Mouse (Mus musculus): ENCODE results near the gene Gm11492. TPM values are rescaled to one million over a fixed set of nuclear protein-coding genes. Genes with fewer than 3 reads are reported as not detected.
A peak's percentile ranks its signal among the peaks of the same experiment; 100 is the strongest.

The Gm11492 gene
- polyA plus RNA-seq (2016; fragmentation: Nextera tagmentation; extraction: Ambion mirVana), result not detected in 2 replicates

DNA sequence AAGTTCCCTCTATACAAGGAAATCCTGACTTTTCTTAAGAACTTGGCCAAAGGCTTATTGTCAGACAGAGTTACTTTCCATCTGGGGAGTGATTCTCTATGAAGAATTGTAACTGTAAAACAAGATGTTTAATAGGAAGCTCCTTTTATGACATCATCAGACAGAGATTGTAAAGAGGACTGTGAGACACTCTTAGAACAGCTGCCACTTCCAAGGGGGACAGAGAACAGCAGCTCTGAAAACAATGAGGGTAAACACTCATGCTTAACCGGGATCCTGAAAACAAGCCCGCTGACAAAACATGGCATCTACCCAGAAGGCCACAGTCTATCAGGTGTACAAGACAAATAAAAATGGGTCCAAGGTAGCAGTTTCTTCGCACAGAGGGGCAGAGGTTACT, at the start of gene Gm11492:
Gene Gm11492, plus strand, starts transcription at position 153 of the 400 bp plus-strand sequence.
- ATAC-seq (ENCODE audit: insufficient number of reproducible peaks, insufficient read depth, low FRiP score, low TSS enrichment, low read depth), result no peak
- no peaks in the 10 kb centered on the region for H3K36me3 ChIP-seq
- no peak within 1 kb of the TSS for H3K4me3 ChIP-seq (replicated peaks)
- H3K27ac ChIP-seq, result no peak within 1 kb of the TSS
- H3K4me1 ChIP-seq (replicated peaks), result no peaks in the 10 kb centered on the region
- WGBS, result 85% methylated on average over 3 of the region's 3 CpGs
- H3K27me3 ChIP-seq, result no peaks in the 10 kb centered on the region
- H3K9ac ChIP-seq (replicated peaks), result no peak within 1 kb of the TSS
- no peaks in the 10 kb centered on the region for H3K9me3 ChIP-seq
- no peak within 1 kb of the TSS for H3K4me2 ChIP-seq

DNA sequence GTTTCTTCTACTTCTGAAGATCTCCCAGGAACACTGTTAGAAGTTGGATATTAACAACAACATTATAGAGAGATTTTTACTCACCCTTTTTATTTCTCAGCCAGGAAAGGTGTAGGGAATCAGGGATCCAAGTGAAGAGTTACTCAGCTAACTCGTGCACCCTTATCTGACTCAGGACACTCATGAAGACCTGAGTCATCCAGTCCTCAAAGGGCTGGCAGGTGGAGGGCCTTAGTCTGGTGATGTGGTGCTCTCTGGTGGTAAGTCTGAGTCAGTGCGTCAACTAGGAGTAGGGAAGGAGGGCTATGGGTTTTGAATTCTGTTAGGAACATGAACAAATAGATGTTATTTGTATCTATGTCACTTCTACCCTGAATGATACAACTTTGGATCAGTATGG, 47.2 kb upstream of the Gm11492 start:
- Histone ChIP-seq H3K9me3 (no peaks in the 10 kb centered on the region), H3K27me3 (no peaks in the 10 kb centered on the region), H3K27ac (no peak overlapping the region), H3K9ac (replicated peaks) (no peak overlapping the region), H3K36me3 (no peaks in the 10 kb centered on the region), H3K4me1 (replicated peaks) (0 out of 2 replicates have a peak, but pooled peaks cover 4% of the 10 kb centered on the region), H3K4me2 (no peak overlapping the region), H3K4me3 (replicated peaks) (no peak overlapping the region)
- ATAC-seq (ENCODE audit: insufficient number of reproducible peaks, insufficient read depth, low FRiP score, low TSS enrichment, low read depth), result no peak
- WGBS, result 5% methylated on average over 2 of the region's 2 CpGs

DNA sequence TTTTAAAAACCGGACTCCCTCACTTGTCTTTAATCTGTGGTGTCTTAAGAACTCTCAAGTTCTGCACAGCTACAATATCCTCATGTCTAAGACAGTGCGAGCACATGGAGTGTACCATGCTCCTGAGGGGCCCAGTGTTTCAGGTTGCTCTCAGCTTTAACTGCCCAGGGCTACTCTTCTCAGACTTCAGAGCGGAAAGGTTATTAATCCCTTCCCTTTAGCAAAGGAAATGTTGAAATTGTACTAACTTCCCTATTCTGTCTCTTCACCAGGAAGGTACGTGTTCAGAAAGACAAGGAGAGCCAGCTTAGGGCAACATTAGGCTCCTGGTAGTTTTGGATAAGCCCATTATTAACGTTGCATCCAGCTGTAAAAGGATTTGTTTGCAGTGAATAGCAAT, 43.0 kb upstream of the Gm11492 start:
- H3K4me1 ChIP-seq (replicated peaks), result 0 out of 2 replicates have a peak, but pooled peaks cover 10% of the 10 kb centered on the region
- no peak overlapping the region for H3K4me2 ChIP-seq
- 71% methylated on average over 5 of the region's 5 CpGs for WGBS
- no peaks in the 10 kb centered on the region for H3K9me3 ChIP-seq
- no peak for ATAC-seq (ENCODE audit: insufficient number of reproducible peaks, insufficient read depth, low FRiP score, low TSS enrichment, low read depth)
- H3K36me3 ChIP-seq, result no peaks in the 10 kb centered on the region
- H3K4me3 ChIP-seq (replicated peaks), result no peak overlapping the region
- no peak overlapping the region for H3K9ac ChIP-seq (replicated peaks)
- no peaks in the 10 kb centered on the region for H3K27me3 ChIP-seq
- H3K27ac ChIP-seq, result no peak overlapping the region

DNA sequence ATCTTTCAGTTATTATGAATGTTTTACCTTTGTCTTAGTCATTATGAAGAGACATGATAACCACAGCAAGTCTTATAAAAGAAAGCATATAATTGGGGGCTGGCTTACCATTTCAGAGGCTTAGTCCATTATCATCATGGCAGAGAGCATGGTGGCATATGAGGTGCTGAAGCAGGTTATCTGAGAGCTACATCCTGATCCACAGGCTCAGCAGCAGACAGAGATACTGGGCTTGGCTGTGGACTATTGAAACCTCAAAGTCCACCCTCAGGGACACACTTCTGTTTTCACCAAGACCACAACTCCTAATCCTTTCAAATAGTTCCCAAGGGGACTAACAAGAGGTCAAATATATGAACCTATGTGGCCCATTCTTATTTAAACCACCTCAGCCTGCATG, 42.5 kb upstream of the Gm11492 start:
- no peak overlapping the region for H3K4me3 ChIP-seq (replicated peaks)
- H3K9me3 ChIP-seq, result no peaks in the 10 kb centered on the region

DNA sequence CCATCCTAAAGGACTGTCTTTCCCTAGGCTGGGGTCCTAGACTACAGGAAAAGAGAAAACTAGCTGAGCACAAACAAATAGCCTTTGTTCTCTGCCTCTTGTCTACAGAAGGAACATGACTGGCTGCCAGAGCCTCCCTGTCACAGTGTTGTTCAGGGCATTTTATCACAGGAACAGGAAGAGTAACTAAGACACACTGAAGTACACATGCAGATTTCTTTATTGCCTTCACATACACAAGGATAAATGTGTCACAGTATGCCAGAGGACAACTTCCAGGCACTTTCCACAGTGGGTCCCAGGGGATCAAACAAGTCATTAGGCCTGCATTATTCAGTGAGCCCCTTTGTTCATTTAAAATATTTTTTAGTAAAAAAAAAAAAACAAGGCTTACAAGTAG, 41.7 kb upstream of the Gm11492 start:
- ATAC-seq (ENCODE audit: insufficient number of reproducible peaks, insufficient read depth, low FRiP score, low TSS enrichment, low read depth), result no peak
- Histone ChIP-seq H3K27ac (no peak overlapping the region; the same call in 1 of the 2 replicates), H3K4me1 (replicated peaks) (0 out of 2 replicates have a peak, but pooled peaks cover 10% of the 10 kb centered on the region), H3K27me3 (no peaks in the 10 kb centered on the region), H3K4me2 (no peak overlapping the region), H3K4me3 (replicated peaks) (no peak overlapping the region), H3K9me3 (no peaks in the 10 kb centered on the region), H3K9ac (replicated peaks) (no peak overlapping the region), H3K36me3 (no peaks in the 10 kb centered on the region)

More for the DNA sequence above, 42.5 kb upstream of the Gm11492 start:
- H3K4me1 ChIP-seq (replicated peaks), result 0 out of 2 replicates have a peak, but pooled peaks cover 10% of the 10 kb centered on the region
- H3K36me3 ChIP-seq, result no peaks in the 10 kb centered on the region
- H3K9ac ChIP-seq (replicated peaks), result no peak overlapping the region
- H3K27me3 ChIP-seq, result no peaks in the 10 kb centered on the region
- H3K27ac ChIP-seq, result no peak overlapping the region
- no peak overlapping the region for H3K4me2 ChIP-seq
- ATAC-seq (ENCODE audit: insufficient number of reproducible peaks, insufficient read depth, low FRiP score, low TSS enrichment, low read depth), result no peak

DNA sequence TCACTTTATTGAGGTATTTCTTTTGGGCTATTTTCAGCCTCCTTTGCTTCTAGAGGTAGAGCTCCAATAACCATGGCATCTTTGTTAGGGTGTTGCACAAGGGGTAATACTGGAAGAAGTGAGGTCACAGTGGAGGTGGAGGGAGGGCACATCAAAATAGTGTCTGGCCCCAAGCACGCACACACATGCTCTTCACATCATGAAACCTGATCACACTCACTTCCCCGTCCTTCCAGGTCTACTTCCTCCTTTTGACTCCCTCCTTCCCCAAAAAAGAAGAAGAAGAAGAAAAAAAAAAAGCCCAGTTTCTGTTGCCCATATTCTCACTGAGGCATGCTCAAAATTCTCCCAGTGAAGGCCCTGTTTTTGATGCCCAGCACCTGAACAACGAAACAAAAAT, 39.1 kb upstream of the Gm11492 start:
- no peak overlapping the region for H3K4me2 ChIP-seq
- no peaks in the 10 kb centered on the region for H3K36me3 ChIP-seq
- no peak overlapping the region for H3K4me3 ChIP-seq (replicated peaks)
- H3K9ac ChIP-seq (replicated peaks), result no peak overlapping the region
- H3K27ac ChIP-seq, result no peak overlapping the region
- ATAC-seq (ENCODE audit: insufficient number of reproducible peaks, insufficient read depth, low FRiP score, low TSS enrichment, low read depth), result no peak
- no peaks in the 10 kb centered on the region for H3K9me3 ChIP-seq
- H3K27me3 ChIP-seq, result no peaks in the 10 kb centered on the region
- 46% methylated on average over 3 of the region's 3 CpGs for WGBS
- 0 out of 2 replicates have a peak, but pooled peaks cover 10% of the 10 kb centered on the region for H3K4me1 ChIP-seq (replicated peaks)

DNA sequence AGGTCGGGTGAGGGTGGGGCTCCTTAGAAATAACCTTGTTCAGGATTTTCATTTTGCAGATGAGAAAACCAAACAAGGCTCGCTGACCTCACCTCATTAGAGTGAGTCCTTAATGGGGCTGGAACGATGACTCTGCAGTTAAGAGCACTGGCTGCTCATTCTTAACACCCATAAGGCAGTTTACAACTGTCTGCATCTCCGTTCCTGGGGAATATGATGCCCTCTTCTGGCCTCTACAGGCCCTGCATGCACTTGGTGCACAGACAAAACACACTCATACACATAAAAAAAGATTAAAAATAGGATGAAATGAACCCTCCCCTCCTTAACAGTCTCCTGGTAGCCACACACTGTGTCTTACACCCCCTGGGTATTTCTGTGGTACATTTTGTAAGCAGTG, 38.5 kb upstream of the Gm11492 start:
- Histone ChIP-seq H3K9me3 (no peaks in the 10 kb centered on the region), H3K27ac (no peak overlapping the region), H3K27me3 (no peaks in the 10 kb centered on the region), H3K4me2 (no peak overlapping the region), H3K4me1 (replicated peaks) (0 out of 2 replicates have a peak, but pooled peaks cover 10% of the 10 kb centered on the region), H3K9ac (replicated peaks) (no peak overlapping the region), H3K4me3 (replicated peaks) (no peak overlapping the region), H3K36me3 (no peaks in the 10 kb centered on the region)
- 41% methylated on average over 4 of the region's 4 CpGs for WGBS
- no peak for ATAC-seq (ENCODE audit: insufficient number of reproducible peaks, insufficient read depth, low FRiP score, low TSS enrichment, low read depth)

DNA sequence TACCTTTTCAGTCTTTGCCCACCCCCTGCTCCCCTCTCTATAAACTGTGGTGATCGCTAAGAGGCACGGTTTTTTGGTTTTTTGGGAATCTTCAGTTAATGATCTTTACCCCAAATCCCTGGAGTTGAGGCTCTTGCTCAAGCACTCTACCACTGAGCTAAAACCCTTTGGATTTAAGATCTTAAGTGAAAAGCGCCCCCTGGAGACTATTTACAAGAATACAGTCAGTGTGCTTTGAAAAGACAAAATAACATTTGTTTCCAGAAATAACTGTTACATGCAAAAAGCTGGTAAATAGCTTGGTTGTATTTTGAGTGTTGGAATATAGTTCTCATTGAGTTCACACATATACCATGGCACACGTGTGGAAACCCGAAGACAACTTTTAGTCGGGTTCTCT, 34.8 kb upstream of the Gm11492 start:
- no peak overlapping the region for H3K27ac ChIP-seq
- 49% methylated on average over 6 of the region's 6 CpGs for WGBS
- H3K36me3 ChIP-seq, result no peaks in the 10 kb centered on the region
- no peaks in the 10 kb centered on the region for H3K9me3 ChIP-seq
- no peak overlapping the region for H3K4me2 ChIP-seq
- H3K9ac ChIP-seq (replicated peaks), result no peak overlapping the region
- H3K27me3 ChIP-seq, result no peaks in the 10 kb centered on the region
- H3K4me1 ChIP-seq (replicated peaks), result no peaks in the 10 kb centered on the region
- H3K4me3 ChIP-seq (replicated peaks), result no peak overlapping the region
- ATAC-seq (ENCODE audit: insufficient number of reproducible peaks, insufficient read depth, low FRiP score, low TSS enrichment, low read depth), result no peak

DNA sequence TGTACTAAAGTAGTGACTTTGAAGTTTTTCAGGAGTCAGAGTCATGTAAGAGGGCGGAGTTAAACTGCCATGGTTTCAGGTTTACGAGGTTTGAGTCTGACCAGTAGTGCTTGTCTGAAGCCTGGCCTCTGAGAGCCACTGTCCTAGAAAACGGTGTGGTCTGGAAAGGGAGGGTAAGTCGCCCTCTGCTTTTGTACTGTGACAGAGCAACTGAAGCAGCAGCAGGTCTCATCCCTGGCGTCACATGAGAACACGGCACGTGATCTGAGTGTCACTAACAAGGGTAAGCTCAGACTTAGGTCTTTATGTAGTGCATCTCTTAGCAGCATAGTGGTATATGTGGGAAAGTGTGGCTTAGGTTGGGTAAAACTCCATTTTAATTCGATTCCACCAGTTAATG, 24.2 kb upstream of the Gm11492 start:
- Histone ChIP-seq H3K9me3 (no peaks in the 10 kb centered on the region), H3K4me1 (replicated peaks) (peaks cover 6% of the 10 kb centered on the region; the same call in 1 of the 2 replicates), H3K36me3 (no peaks in the 10 kb centered on the region), H3K27me3 (no peaks in the 10 kb centered on the region), H3K27ac (no peak overlapping the region), H3K4me3 (replicated peaks) (no peak overlapping the region), H3K9ac (replicated peaks) (no peak overlapping the region), H3K4me2 (0 out of 2 replicates have a peak overlapping the region, but pooled peaks have one; percentile 19)
- no peak for ATAC-seq (ENCODE audit: insufficient number of reproducible peaks, insufficient read depth, low FRiP score, low TSS enrichment, low read depth)
- 25% methylated on average over 8 of the region's 8 CpGs for WGBS

DNA sequence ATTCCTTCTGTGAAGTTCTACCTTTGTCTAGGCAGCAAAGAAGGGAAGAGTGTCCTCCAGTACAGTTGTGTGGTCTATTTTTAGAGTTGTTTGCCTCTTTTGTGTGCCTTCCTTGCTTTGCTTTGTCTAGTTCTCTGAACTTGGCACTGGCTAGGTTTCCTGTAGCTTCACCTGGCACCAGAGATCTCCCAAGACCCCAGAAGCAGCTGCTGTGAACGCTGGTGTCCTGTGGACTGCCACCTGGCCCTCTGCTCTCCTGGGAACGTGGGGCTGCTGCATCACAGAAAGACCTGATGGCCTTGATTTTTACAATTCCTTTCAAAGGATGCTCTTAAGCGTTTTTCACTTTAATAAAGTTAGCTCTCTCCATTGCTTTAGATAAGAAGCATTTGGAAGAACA, 23.5 kb upstream of the Gm11492 start:
- no peaks in the 10 kb centered on the region for H3K36me3 ChIP-seq
- H3K4me1 ChIP-seq (replicated peaks), result peaks cover 6% of the 10 kb centered on the region; the same call in 1 of the 2 replicates
- no peak overlapping the region for H3K4me3 ChIP-seq (replicated peaks)
- ATAC-seq (ENCODE audit: insufficient number of reproducible peaks, insufficient read depth, low FRiP score, low TSS enrichment, low read depth), result no peak
- 60% methylated on average over 3 of the region's 3 CpGs for WGBS
- H3K9ac ChIP-seq (replicated peaks), result no peak overlapping the region
- no peak overlapping the region for H3K4me2 ChIP-seq
- no peaks in the 10 kb centered on the region for H3K9me3 ChIP-seq
- H3K27ac ChIP-seq, result no peak overlapping the region
- no peaks in the 10 kb centered on the region for H3K27me3 ChIP-seq

DNA sequence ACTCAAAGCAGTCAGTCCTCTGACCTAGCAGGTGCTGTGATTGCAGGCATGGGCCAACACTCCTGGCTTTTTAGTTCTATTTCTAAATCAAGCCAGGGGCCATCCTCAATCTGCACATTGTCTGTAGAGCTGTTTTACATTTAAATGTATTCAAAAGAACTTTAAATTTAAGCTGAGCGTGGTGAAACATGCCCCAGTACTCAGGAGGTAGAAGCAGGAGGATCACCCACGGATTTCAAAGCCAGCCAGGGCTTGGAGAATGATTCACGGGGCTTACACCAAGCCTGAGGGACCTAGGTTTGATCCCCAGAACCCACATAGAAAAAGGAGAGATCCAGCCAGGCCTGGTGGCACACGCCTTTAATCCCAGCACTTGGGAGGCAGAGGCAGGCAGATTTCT, 13.1 kb upstream of the Gm11492 start:
- WGBS, result 76% methylated on average over 4 of the region's 4 CpGs
- H3K36me3 ChIP-seq, result no peaks in the 10 kb centered on the region
- no peaks in the 10 kb centered on the region for H3K4me1 ChIP-seq (replicated peaks)
- ATAC-seq (ENCODE audit: insufficient number of reproducible peaks, insufficient read depth, low FRiP score, low TSS enrichment, low read depth), result no peak
- no peak overlapping the region for H3K4me3 ChIP-seq (replicated peaks)
- no peak overlapping the region for H3K27ac ChIP-seq
- no peak overlapping the region for H3K9ac ChIP-seq (replicated peaks)
- H3K27me3 ChIP-seq, result no peaks in the 10 kb centered on the region
- no peak overlapping the region for H3K4me2 ChIP-seq
- no peaks in the 10 kb centered on the region for H3K9me3 ChIP-seq

DNA sequence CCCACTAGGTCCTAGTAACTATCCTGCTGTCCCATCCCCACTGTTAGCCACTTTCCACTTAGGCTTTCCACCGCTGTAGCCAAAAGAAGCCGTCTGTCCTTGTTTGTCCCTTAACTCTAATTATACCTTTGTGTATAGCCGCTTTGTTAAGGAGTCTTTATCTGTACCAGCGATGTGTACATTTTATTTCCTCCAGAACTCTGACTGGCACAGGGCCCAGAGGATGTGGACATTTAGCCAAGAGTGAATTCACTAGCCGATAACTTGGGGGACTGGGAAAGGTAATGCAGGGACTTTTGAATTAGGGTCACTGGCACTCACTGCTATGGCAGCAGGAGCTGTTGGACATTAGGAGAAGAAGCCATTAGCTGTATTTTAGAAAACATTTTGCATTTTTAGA, 12.1 kb upstream of the Gm11492 start:
- Histone ChIP-seq H3K27ac (no peak overlapping the region), H3K9ac (replicated peaks) (no peak overlapping the region)
- 76% methylated on average over 5 of the region's 5 CpGs for WGBS

More for the DNA sequence above, 12.1 kb upstream of the Gm11492 start:
- no peak for ATAC-seq (ENCODE audit: insufficient number of reproducible peaks, insufficient read depth, low FRiP score, low TSS enrichment, low read depth)
- Histone ChIP-seq H3K9me3 (no peaks in the 10 kb centered on the region), H3K4me3 (replicated peaks) (no peak overlapping the region), H3K4me2 (no peak overlapping the region), H3K27me3 (no peaks in the 10 kb centered on the region), H3K36me3 (no peaks in the 10 kb centered on the region), H3K4me1 (replicated peaks) (no peaks in the 10 kb centered on the region)

All from limb, embryonic 12.5 days (tissue).